In genomic region chr4:149808584-149809227, GRCm38 (mm10) we compare ENCODE assay signal across 21 mouse cellular contexts. TPM values are rescaled to one million over a fixed set of nuclear protein-coding genes. Genes with fewer than 3 reads are reported as not detected.
DNase-seq lines count a peak whose midpoint lies in the region; ATAC-seq and TF ChIP-seq lines count a peak whose summit lies in the region.
"Had no signal": no experiment of that assay in that cellular context is flagged by ENCODE, and none has a peak within 500 bp of the region (broad histone marks: within the 10 kb centered on the region; RNA-seq: fewer than 3 reads in every experiment).

No protein-coding gene starts in this region.

- no peak overlapping the region for H3K9ac ChIP-seq in hindbrain, embryonic 11.5 days (ENCODE audit: low read depth, low read length)
- H3K9ac ChIP-seq in lung, embryonic 14.5 days = no peak overlapping the region
- H3K9ac ChIP-seq in limb, embryonic 12.5 days (replicated peaks) = no peak overlapping the region
- H3K9ac ChIP-seq: embryonic facial prominence, embryonic 13.5 days; forebrain, embryonic 15.5 days; midbrain, embryonic 15.5 days had no signal

- H3K27ac ChIP-seq in hindbrain, embryonic 10.5 days = peak overlapping the region; percentile 4; the same call in 1 of the 2 replicates
- no peak overlapping the region for H3K27ac ChIP-seq in hindbrain, embryonic 11.5 days (ENCODE audit: low read depth, low read length)
- H3K27ac ChIP-seq in lung, embryonic 14.5 days (ENCODE audit: low read depth) = no peak overlapping the region
- H3K27ac ChIP-seq in limb, embryonic 12.5 days = 0 out of 2 replicates have a peak overlapping the region, but pooled peaks have one; percentile 29
- H3K27ac ChIP-seq: embryonic facial prominence, embryonic 13.5 days; forebrain, embryonic 15.5 days; hindbrain, postnatal 0 days; midbrain, embryonic 15.5 days had no signal

- no peak for ATAC-seq in hindbrain, embryonic 11.5 days (ENCODE audit: low FRiP score)
- peak; percentile 75 for ATAC-seq in lung, embryonic 14.5 days (ENCODE audit: insufficient read depth)
- no peak; the same call in 1 of the 2 replicates for ATAC-seq in limb, embryonic 12.5 days (ENCODE audit: insufficient number of reproducible peaks, insufficient read depth, low FRiP score, low TSS enrichment, low read depth)
- ATAC-seq: forebrain, embryonic 15.5 days; hindbrain, postnatal 0 days; midbrain, embryonic 15.5 days; Patski had no signal

- no peaks in the 10 kb centered on the region for H3K9me3 ChIP-seq in hindbrain, embryonic 10.5 days
- H3K9me3 ChIP-seq in hindbrain, embryonic 11.5 days (ENCODE audit: control insufficient read depth, low read length) = no peaks in the 10 kb centered on the region
- no peaks in the 10 kb centered on the region for H3K9me3 ChIP-seq in lung, embryonic 14.5 days (ENCODE audit: low read depth, low read length)
- H3K9me3 ChIP-seq in limb, embryonic 12.5 days = no peaks in the 10 kb centered on the region
- H3K9me3 ChIP-seq: embryonic facial prominence, embryonic 13.5 days; forebrain, embryonic 15.5 days; midbrain, embryonic 15.5 days had no signal

- no peak for TF ChIP-seq CTCF in lung, embryonic 14.5 days (IDR thresholded peaks at IDR 0.05; ENCODE audit: low read depth)

- H3K4me1 ChIP-seq in hindbrain, embryonic 10.5 days (replicated peaks) = peaks cover 24% of the 10 kb centered on the region
- H3K4me1 ChIP-seq in hindbrain, embryonic 11.5 days (replicated peaks; ENCODE audit: control insufficient read depth, insufficient read depth, low read length) = no peaks in the 10 kb centered on the region
- H3K4me1 ChIP-seq in lung, embryonic 14.5 days (ENCODE audit: insufficient read depth) = no peaks in the 10 kb centered on the region; the same call in 1 of the 2 replicates
- H3K4me1 ChIP-seq in limb, embryonic 12.5 days (replicated peaks) = peaks cover 25% of the 10 kb centered on the region

- H3K4me2 ChIP-seq in hindbrain, embryonic 11.5 days (replicated peaks; ENCODE audit: low read depth, low read length) = no peak overlapping the region
- H3K4me2 ChIP-seq in lung, embryonic 14.5 days = no peak overlapping the region
- peak overlapping the region; percentile 21; the same call in 1 of the 2 replicates for H3K4me2 ChIP-seq in limb, embryonic 12.5 days
- H3K4me2 ChIP-seq: embryonic facial prominence, embryonic 13.5 days; forebrain, embryonic 15.5 days; liver, embryonic 11.5 days; midbrain, embryonic 15.5 days had no signal

- 43% methylated on average over 11 of the region's 11 CpGs for WGBS in hindbrain, embryonic 10.5 days
- 39% methylated on average over 11 of the region's 11 CpGs for WGBS in hindbrain, embryonic 11.5 days
- WGBS in lung, embryonic 14.5 days = 22% methylated on average over 11 of the region's 11 CpGs
- 17% methylated on average over 11 of the region's 11 CpGs for WGBS in limb, embryonic 12.5 days

- H3K4me3 ChIP-seq in hindbrain, embryonic 10.5 days = no peak overlapping the region
- no peak overlapping the region for H3K4me3 ChIP-seq in hindbrain, embryonic 11.5 days (ENCODE audit: low read depth, low read length)
- H3K4me3 ChIP-seq in lung, embryonic 14.5 days (ENCODE audit: low read depth, low read length) = no peak overlapping the region
- H3K4me3 ChIP-seq in limb, embryonic 12.5 days (replicated peaks) = no peak overlapping the region
- H3K4me3 ChIP-seq: embryonic facial prominence, embryonic 13.5 days; forebrain, embryonic 15.5 days; midbrain, embryonic 15.5 days had no signal

- no peak for DNase-seq in hindbrain, embryonic 10.5 days (ENCODE audit: low spot score)
- no peak for DNase-seq in hindbrain, embryonic 11.5 days (ENCODE audit: low spot score)
- peak; percentile 76 for DNase-seq in lung, embryonic 14.5 days
- no peak for DNase-seq in lung, postnatal 10 days
- DNase-seq in NIH3T3 (ENCODE audit: low read depth) = peak; percentile 51
- no peak for DNase-seq in gastrocnemius, postnatal 4 days (ENCODE audit: low spot score in 2 of 2)
- DNase-seq: adrenal gland, postnatal 25 days; cerebellum, adult 11 months; cerebellum, postnatal 10 days; gastrocnemius, postnatal 36 days; heart, postnatal 36 days; kidney, adult 8-10 months; lung, adult 2 months; right cerebral cortex, postnatal 25 days had no signal

- peaks cover 61% of the 10 kb centered on the region for H3K27me3 ChIP-seq in hindbrain, embryonic 10.5 days (ENCODE audit: insufficient read depth, poor library complexity, severe bottlenecking)
- 0 out of 2 replicates have a peak, but pooled peaks cover 2% of the 10 kb centered on the region for H3K27me3 ChIP-seq in hindbrain, embryonic 11.5 days (ENCODE audit: control insufficient read depth, insufficient read depth, low read length)
- H3K27me3 ChIP-seq in lung, embryonic 14.5 days (ENCODE audit: insufficient read depth, low read length) = peaks cover 8% of the 10 kb centered on the region
- peaks cover 18% of the 10 kb centered on the region for H3K27me3 ChIP-seq in limb, embryonic 12.5 days
- H3K27me3 ChIP-seq: Patski had no signal

- no peaks in the 10 kb centered on the region for H3K36me3 ChIP-seq in hindbrain, embryonic 10.5 days
- no peaks in the 10 kb centered on the region for H3K36me3 ChIP-seq in hindbrain, embryonic 11.5 days (ENCODE audit: control insufficient read depth, insufficient read depth, low read length)
- no peaks in the 10 kb centered on the region for H3K36me3 ChIP-seq in lung, embryonic 14.5 days (ENCODE audit: insufficient read depth)
- H3K36me3 ChIP-seq in limb, embryonic 12.5 days = no peaks in the 10 kb centered on the region
- H3K36me3 ChIP-seq: embryonic facial prominence, embryonic 13.5 days; forebrain, embryonic 15.5 days; midbrain, embryonic 15.5 days had no signal

RNA-seq across cellular contexts. Expression of gene Slc25a33, which starts 34.6 kb away (rescaled TPM):
- 19.1 and 20.3 TPM in 2 replicates for polyA plus RNA-seq in hindbrain, embryonic 10.5 days (2016; fragmentation: Nextera tagmentation; extraction: Ambion mirVana)
- 22.0 and 23.6 TPM in 2 replicates for polyA plus RNA-seq in hindbrain, embryonic 11.5 days (2014; fragmentation: Nextera tagmentation; extraction: Ambion mirVana)
- 8.7 and 9.6 TPM in 2 replicates for polyA plus RNA-seq in lung, embryonic 14.5 days (2014; fragmentation: Nextera tagmentation; extraction: Ambion mirVana)
- polyA plus RNA-seq in limb, embryonic 12.5 days (2016; fragmentation: Nextera tagmentation; extraction: Ambion mirVana) = 27.6 and 33.5 TPM in 2 replicates
- 1 to 10 TPM; 5.8 to 9.0 TPM for total RNA-seq in gastrocnemius, postnatal 4 days (2021)

Comparison
In these comparisons a context has a peak if more than half of its experiments do, and no peak if none do; other contexts are left out.
1. DNase-seq: peak in lung, embryonic 14.5 days (single experiment) and NIH3T3 (single experiment); none in hindbrain, embryonic 10.5 days (single experiment), hindbrain, embryonic 11.5 days (single experiment), lung, postnatal 10 days (single experiment) and gastrocnemius, postnatal 4 days (0 of 2).
2. H3K27ac ChIP-seq: peak in hindbrain, embryonic 10.5 days (single experiment) and limb, embryonic 12.5 days (single experiment); none in hindbrain, embryonic 11.5 days (single experiment) and lung, embryonic 14.5 days (single experiment).